Mouse (Mus musculus): ENCODE measurements around the gene Shb.

DNA sequence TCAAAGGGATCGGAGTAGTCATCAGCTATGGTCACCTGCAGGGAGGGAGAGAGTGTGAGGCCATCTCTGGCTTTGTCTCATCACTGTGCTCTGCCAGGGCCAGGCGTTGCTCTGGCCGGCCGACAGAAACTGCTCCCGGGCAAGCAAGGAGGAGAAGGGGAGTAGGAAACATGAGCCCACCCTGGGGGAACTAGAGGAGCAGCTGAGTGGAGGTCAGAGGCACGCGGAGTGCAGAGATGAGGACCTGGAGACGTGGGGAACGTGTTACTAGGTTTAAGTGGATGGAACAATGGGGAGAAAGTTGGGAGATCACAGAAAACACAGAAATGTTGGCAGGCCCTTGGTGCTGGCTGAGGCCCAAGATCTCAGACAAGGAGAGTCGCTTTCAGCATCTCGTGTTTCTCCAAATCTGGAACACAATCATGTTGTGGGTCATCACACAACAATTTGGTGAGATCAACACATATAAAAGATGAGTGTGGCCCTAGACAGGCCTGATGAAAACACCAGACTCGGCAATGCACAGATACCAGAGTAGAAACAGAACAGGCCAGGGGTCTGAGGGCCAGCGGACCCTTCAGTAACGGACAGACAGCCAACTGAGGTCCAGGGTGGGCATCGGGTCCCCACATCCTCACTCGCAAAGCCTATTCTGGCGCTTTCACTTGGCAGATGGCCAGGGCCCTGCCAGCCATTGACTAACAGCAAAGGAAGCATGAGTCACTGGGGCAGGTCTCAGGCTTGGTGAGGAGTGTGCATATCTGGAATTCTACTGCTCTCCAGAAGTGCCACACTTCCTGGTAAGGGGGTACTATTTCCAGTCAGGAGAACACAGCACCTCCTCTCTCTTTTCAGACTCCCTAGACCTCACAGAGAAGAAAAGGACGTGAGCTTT, 42.9 kb downstream of the Shb start:
- TF ChIP-seq POLR2A (IDR thresholded peaks at IDR 0.05; ENCODE audit: extremely low read depth, insufficient read depth, low read length) (no peak), CTCF (IDR thresholded peaks at IDR 0.05; ENCODE audit: extremely low read depth, insufficient read depth, low read length) (no peak)

All from cortical plate, adult 2 months (tissue).